Mouse (Mus musculus) limb, embryonic 14.5 days (tissue): Measurements from ENCODE around the gene Ctnnd2. TPM values are rescaled to one million over a fixed set of nuclear protein-coding genes. Genes with fewer than 3 reads are reported as not detected.

Source experiments
- ATAC-seq: fragments of 200-750 bp; cut with Nextera tagmentation; 2 replicates; pipeline ENCODE4 v1.8.0; 2017; ENCODE audit warnings: low read depth, moderate number of reproducible peaks, moderate TSS enrichment; ENCODE audit not compliant: low FRiP score
- DNase-seq: peaks from one replicate; pipeline ENCODE4 v3.0.0-alpha.2; 2015; ENCODE audit warnings: low spot score
- H3K27ac ChIP-seq: fragments of 300-500 bp; sonication (generic); replicated peaks from 2 replicates; pipeline ENCODE4 v1.5.1; 2014; ENCODE audit warnings: low read depth, mild to moderate bottlenecking, low read length, moderate library complexity, mixed read lengths
- H3K27me3 ChIP-seq: fragments of 300-500 bp; sonication (generic); 2 replicates; pipeline ENCODE4 v1.6.1; 2014; ENCODE audit warnings: low read length, mixed read lengths; ENCODE audit not compliant: control insufficient read depth, insufficient read depth
- H3K36me3 ChIP-seq: fragments of 300-500 bp; sonication (generic); 2 replicates; pipeline ENCODE4 v1.6.1; 2014; ENCODE audit warnings: mild to moderate bottlenecking, low read length, moderate library complexity, mixed read lengths; ENCODE audit not compliant: control insufficient read depth, insufficient read depth
- H3K4me1 ChIP-seq: fragments of 300-500 bp; sonication (generic); 2 replicates; pipeline ENCODE4 v1.6.1; 2014; ENCODE audit warnings: antibody characterized with exemption, low read length, mixed read lengths; ENCODE audit not compliant: control insufficient read depth, insufficient read depth
- H3K4me2 ChIP-seq: fragments of 300-500 bp; sonication (generic); replicated peaks from 2 replicates; pipeline ENCODE4 v1.6.1; 2014; ENCODE audit warnings: low read depth, mild to moderate bottlenecking, low read length, moderate library complexity; ENCODE audit not compliant: severe bottlenecking
- H3K4me3 ChIP-seq: fragments of 300-500 bp; sonication (generic); replicated peaks from 2 replicates; pipeline ENCODE4 v1.5.1; 2014; ENCODE audit warnings: low read length
- H3K9ac ChIP-seq: fragments of 300-500 bp; sonication (generic); 2 replicates; pipeline ENCODE4 v1.6.1; 2014; ENCODE audit warnings: mild to moderate bottlenecking, low read depth, low read length, moderate library complexity; ENCODE audit not compliant: severe bottlenecking
- H3K9me3 ChIP-seq: fragments of 300-500 bp; sonication (generic); 2 replicates; pipeline ENCODE4 v1.6.1; 2016; ENCODE audit warnings: low read length; ENCODE audit not compliant: control insufficient read depth
- POLR2A ChIP-seq: fragments of 200-500 bp; IDR thresholded peaks from 2 replicates; pipeline ENCODE4 v1.8.0; 2012; ENCODE audit warnings: inconsistent platforms, mild to moderate bottlenecking, moderate library complexity, borderline replicate concordance; ENCODE audit not compliant: insufficient read depth, insufficient read length; ENCODE audit errors: extremely low read depth
- WGBS: fragments of 180-500 bp; shearing (Covaris S2); extraction: QIAGEN DNeasy Blood & Tissue Kit; methylation state at CpG from one replicate; pipeline ENCODE4 v1.1.7; 2014; 5-methylcytosine and 5-hydroxymethylcytosine counted together
- polyA plus RNA-seq, 2 experiments: library from polyadenylated mRNA; depleted of rRNA in 1 of 2; stranded (reverse) in 1 of 2; unstranded in 1 of 2; fragments of >200 nt; fragmentation: Nextera tagmentation in 1 of 2; extraction: Ambion mirVana in 1 of 2; gene quantifications; 2 replicates each; pipeline versions ENCODE4 v1.2.1 to v1.2.3; 2012 to 2014

Ctnnd2 gene
- polyA plus RNA-seq, 2 experiments, result 3.6 to 4.2 TPM

DNA sequence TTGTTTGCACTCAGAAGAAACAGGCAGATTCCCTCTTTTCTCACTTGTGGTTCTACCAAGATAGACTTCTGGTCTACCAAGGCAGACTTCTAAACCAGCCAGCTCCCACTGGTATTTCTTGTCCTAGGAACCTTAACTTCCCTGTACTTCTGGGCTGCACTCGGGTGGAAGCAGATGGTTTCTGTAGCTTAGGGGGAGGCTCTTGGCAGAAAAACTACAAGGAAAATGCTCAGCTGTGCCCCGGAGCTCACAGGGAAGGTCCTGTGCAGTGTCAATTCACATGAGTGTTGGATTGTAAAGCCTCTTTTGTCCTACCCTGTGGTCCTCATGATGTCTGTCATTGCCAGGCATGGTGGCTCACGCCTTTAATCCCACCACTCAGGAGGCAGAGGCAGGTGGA lies 546.4 kb downstream of the Ctnnd2 start:
- Histone ChIP-seq H3K4me1 (no peaks in the 10 kb centered on the region), H3K36me3 (no peaks in the 10 kb centered on the region), H3K4me3 (no peak overlapping the region), H3K9me3 (no peaks in the 10 kb centered on the region), H3K27ac (no peak overlapping the region), H3K4me2 (no peak overlapping the region), H3K9ac (no peak overlapping the region), H3K27me3 (no peaks in the 10 kb centered on the region)
- TF ChIP-seq POLR2A, result no peak
- no peak for DNase-seq
- ATAC-seq, result no peak
- 76% methylated on average over 3 of the region's 3 CpGs for WGBS

DNA sequence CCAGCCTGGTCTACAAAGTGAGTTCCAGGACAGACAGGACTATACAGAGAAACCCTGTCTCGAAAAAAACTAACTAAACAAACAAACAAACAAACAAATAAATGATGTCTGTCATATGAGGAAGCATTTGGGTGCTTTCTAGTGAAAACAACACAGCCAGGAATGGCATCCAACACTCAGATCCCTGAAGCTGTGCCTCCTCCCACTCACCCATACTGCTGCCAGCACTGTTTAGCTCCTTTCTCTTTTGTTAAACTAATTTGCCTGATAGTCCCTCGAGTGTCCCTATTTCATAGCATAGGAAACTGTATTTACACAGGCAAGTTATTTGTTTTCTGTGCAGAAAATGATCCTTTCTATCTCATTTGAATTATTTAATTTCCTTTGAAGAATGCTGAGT lies 546.8 kb downstream of the Ctnnd2 start:
- Histone ChIP-seq H3K9ac (no peak overlapping the region), H3K4me2 (no peak overlapping the region), H3K27me3 (no peaks in the 10 kb centered on the region), H3K9me3 (no peaks in the 10 kb centered on the region), H3K36me3 (no peaks in the 10 kb centered on the region), H3K4me3 (no peak overlapping the region), H3K4me1 (no peaks in the 10 kb centered on the region), H3K27ac (no peak overlapping the region)
- DNase-seq (no peak), ATAC-seq (no peak)
- 68% methylated on average over 2 of the region's 2 CpGs for WGBS
- no peak for TF ChIP-seq POLR2A

DNA sequence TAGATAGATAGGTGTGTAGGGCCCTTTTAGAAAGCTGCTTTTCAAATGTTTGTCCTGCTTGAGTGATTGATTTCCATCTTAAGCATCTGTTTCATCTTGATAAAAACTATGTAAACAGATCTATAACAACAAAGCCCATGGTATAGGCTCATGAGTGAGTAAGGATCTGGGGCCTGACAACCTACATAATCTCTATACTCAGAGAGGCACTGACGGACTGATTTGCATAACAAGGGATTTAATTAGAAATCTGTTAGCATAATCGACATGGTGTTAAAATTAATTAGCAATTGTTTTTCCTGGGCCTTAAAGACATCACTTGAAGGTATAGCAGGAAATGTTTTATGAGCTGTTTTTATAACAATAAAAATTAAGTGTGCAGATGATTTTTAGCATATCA lies 548.7 kb downstream of the Ctnnd2 start:
- H3K9me3 ChIP-seq, result no peaks in the 10 kb centered on the region
- no peak for TF ChIP-seq POLR2A
- no peaks in the 10 kb centered on the region for H3K27me3 ChIP-seq
- no peak for DNase-seq
- no peak for ATAC-seq
- H3K27ac ChIP-seq, result no peak overlapping the region
- no peaks in the 10 kb centered on the region for H3K36me3 ChIP-seq
- H3K9ac ChIP-seq, result no peak overlapping the region
- 64% methylated on average over 2 of the region's 2 CpGs for WGBS
- H3K4me3 ChIP-seq, result no peak overlapping the region
- no peak overlapping the region for H3K4me2 ChIP-seq
- H3K4me1 ChIP-seq, result no peaks in the 10 kb centered on the region

DNA sequence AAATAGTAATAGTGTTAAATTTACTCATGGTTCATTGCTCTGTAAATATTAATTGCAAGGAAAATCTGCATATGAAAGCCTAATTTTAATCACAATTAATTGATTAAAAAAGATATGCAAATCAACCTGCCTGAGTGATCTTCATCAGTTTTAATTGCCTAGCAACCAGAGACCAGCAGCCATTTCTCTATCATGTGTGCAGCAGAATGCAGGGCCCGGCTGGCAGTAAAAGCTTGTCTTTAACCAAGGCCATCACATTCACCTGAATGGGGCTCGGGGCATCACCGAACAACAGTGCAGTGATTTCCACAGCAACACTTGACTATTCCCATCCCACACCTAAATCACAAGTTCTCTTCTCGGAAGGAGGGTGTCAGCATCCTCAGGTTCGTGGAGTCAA lies 553.7 kb downstream of the Ctnnd2 start:
- ATAC-seq (no peak), DNase-seq (no peak)
- H3K9me3 ChIP-seq, result no peaks in the 10 kb centered on the region
- H3K4me1 ChIP-seq, result no peaks in the 10 kb centered on the region
- WGBS, result 93% methylated on average over 5 of the region's 5 CpGs
- H3K4me2 ChIP-seq, result no peak overlapping the region
- H3K27ac ChIP-seq, result no peak overlapping the region
- H3K9ac ChIP-seq, result no peak overlapping the region
- H3K36me3 ChIP-seq, result no peaks in the 10 kb centered on the region
- H3K27me3 ChIP-seq, result no peaks in the 10 kb centered on the region
- no peak overlapping the region for H3K4me3 ChIP-seq
- TF ChIP-seq POLR2A, result no peak

DNA sequence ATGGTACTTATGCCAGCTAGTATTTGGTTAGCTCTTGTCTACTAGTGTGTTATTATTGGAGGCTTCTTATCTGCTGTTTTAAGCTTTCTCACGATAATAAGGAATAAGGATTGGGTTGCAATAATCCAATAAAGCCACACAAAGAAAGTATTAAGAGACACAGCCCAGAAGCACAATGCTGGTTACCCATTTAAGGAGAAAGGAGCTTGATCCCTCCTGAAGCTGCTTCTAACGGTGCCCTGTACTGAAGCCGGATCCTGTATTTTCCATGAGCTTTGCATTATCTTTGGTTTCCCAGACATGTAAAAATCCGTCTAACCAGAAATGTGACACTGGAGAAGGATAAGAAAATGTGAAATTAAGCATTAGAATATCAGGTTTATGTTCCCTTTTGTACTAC lies 565.8 kb downstream of the Ctnnd2 start:
- Histone ChIP-seq H3K36me3 (no peaks in the 10 kb centered on the region), H3K9me3 (no peaks in the 10 kb centered on the region), H3K4me1 (no peaks in the 10 kb centered on the region), H3K27me3 (no peaks in the 10 kb centered on the region), H3K4me3 (no peak overlapping the region), H3K4me2 (no peak overlapping the region), H3K27ac (no peak overlapping the region), H3K9ac (no peak overlapping the region)
- DNase-seq, result no peak
- WGBS, result 68% methylated on average over 4 of the region's 4 CpGs
- ATAC-seq, result no peak
- no peak for TF ChIP-seq POLR2A

DNA sequence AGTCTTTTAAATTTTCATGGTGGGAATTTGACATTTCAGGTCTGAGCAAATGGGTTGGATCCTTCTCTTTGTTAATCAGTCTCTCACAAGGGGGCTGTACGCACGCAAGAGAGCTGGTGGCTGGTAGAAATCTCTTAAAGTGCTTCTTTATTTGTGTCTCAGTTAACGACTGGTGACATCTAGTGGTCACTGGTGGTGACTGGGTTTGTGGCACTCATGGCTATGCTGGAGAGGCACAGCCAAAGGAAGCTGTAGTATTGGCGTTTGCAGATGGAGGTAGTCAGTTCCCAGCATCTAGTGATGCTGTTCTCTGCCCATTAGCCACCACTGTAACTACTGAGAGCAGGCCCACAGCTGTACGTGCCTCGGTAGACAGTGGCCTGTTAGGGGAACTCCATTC lies 568.3 kb downstream of the Ctnnd2 start:
- no peak for TF ChIP-seq POLR2A
- H3K4me1 ChIP-seq, result no peaks in the 10 kb centered on the region
- 25% methylated on average over 6 of the region's 6 CpGs for WGBS
- no peaks in the 10 kb centered on the region for H3K27me3 ChIP-seq
- DNase-seq (peak; percentile 63), ATAC-seq (peak; percentile 60; the same call in 1 of the 2 replicates)
- no peaks in the 10 kb centered on the region for H3K9me3 ChIP-seq
- no peak overlapping the region for H3K4me3 ChIP-seq
- H3K4me2 ChIP-seq, result no peak overlapping the region
- no peaks in the 10 kb centered on the region for H3K36me3 ChIP-seq
- no peak overlapping the region for H3K27ac ChIP-seq
- H3K9ac ChIP-seq, result no peak overlapping the region
